Mouse (Mus musculus): ENCODE measurements around the gene Adamts17. TPM values are rescaled to one million over a fixed set of nuclear protein-coding genes. Genes with fewer than 3 reads are reported as not detected.

Adamts17 gene
- polyA plus RNA-seq, 1 experiment from 2014 or later: 6.6 TPM

DNA sequence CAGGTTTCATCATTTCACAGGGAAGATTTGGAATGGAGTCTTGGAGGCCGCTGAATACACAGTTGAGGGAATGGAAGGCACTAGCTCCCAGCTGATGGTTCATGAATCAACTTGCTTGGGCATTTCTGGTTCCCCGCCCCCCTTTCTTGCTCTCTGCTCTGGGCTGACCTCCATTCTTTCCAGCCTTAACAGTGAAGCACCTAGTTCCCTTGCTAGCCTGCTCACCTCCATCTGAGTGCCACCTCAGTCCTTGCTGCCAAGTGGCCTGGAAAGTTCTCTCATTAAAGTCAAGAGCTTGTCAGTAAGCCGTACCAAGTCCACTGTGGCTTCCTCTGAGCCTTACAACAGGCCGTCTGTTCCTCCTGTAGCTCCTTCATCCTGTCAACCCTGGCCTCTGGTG is 52.6 kb downstream of the Adamts17 start:
- 87% methylated on average over 4 of the region's 4 CpGs for WGBS
- Histone ChIP-seq H3K4me3 (no peak overlapping the region), H3K4me2 (replicated peaks) (no peak overlapping the region), H3K36me3 (no peaks in the 10 kb centered on the region), H3K27ac (no peak overlapping the region), H3K9me3 (replicated peaks) (peaks cover 2% of the 10 kb centered on the region; the same call in 1 of the 2 replicates), H3K4me1 (no peaks in the 10 kb centered on the region), H3K27me3 (no peaks in the 10 kb centered on the region), H3K9ac (no peak overlapping the region)
- no peak for ATAC-seq (ENCODE audit: low FRiP score)

DNA sequence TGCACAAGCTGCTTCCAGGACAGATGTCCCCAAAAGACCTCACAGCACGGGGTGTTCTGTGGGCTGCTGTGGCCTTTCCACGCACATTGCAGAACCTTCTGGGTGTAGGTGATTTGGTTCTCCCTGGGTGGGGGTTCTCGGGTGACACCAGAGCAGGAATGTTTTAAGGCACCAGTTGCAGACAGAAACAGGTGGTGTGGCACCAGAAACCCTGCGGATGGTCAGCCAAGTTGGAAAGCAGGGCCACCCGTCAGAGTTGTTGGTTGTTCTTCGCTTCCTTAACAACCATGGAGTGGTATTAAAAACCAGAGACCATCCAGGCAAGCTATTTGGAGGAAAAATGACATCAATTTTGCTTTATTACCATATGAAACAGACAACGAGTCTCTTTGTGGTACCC is 62.8 kb downstream of the Adamts17 start:
- no peak overlapping the region for H3K27ac ChIP-seq
- WGBS: 75% methylated on average over 7 of the region's 7 CpGs
- H3K36me3 ChIP-seq: no peaks in the 10 kb centered on the region
- H3K4me2 ChIP-seq (replicated peaks): no peak overlapping the region
- no peak for ATAC-seq (ENCODE audit: low FRiP score)
- no peaks in the 10 kb centered on the region for H3K27me3 ChIP-seq
- H3K4me3 ChIP-seq: no peak overlapping the region
- no peaks in the 10 kb centered on the region for H3K4me1 ChIP-seq
- peaks cover 1% of the 10 kb centered on the region; the same call in 1 of the 2 replicates for H3K9me3 ChIP-seq (replicated peaks)
- no peak overlapping the region for H3K9ac ChIP-seq

DNA sequence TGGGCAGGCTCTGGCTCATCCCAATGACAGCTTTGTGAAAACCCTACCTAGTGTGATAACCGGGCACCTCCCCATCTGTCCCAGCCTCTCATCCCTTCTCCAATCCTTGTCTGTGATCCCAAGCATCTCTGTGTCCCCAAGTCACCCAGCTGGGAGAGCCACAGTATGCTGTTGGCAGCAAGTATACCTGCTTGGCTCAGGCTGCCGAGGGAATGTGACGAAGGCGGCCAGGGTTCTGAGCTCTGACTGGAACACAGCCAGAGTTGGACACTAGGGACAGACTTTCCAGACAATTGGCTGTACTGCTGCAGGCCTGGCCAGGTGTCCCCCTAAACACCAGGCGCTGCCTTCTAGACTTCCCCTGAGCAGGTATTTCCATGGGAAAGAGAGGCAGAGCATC is 63.5 kb downstream of the Adamts17 start:
- no peak overlapping the region for H3K4me3 ChIP-seq
- no peaks in the 10 kb centered on the region for H3K4me1 ChIP-seq
- ATAC-seq (ENCODE audit: low FRiP score): no peak
- H3K36me3 ChIP-seq: no peaks in the 10 kb centered on the region
- no peak overlapping the region for H3K4me2 ChIP-seq (replicated peaks)
- H3K9me3 ChIP-seq (replicated peaks): no peaks in the 10 kb centered on the region
- H3K27ac ChIP-seq: no peak overlapping the region
- no peaks in the 10 kb centered on the region for H3K27me3 ChIP-seq
- no peak overlapping the region for H3K9ac ChIP-seq
- 87% methylated on average over 5 of the region's 5 CpGs for WGBS

DNA sequence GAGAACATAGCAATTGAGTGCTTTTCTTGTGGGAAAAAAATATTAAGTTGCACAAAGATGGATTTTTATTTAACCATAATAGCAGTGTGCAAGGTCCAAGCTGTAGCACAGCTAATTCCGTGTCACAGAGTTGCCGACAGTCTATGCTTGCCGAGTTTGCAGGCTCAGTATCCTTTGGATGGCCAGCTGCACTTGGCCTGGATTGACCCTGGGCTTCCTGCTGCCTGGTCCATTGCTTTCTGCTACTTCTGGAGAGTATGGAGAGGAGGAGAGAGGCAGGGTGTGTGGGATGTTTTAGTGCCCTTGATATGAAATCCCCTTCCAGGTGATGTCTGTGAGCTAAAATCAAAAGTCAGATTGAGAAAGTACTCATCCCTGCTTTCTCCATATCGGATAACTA is 66.4 kb downstream of the Adamts17 start:
- ATAC-seq (ENCODE audit: low FRiP score): no peak
- no peaks in the 10 kb centered on the region for H3K9me3 ChIP-seq (replicated peaks)
- 89% methylated on average over 4 of the region's 4 CpGs for WGBS
- no peaks in the 10 kb centered on the region for H3K4me1 ChIP-seq
- H3K36me3 ChIP-seq: no peaks in the 10 kb centered on the region
- no peaks in the 10 kb centered on the region for H3K27me3 ChIP-seq
- no peak overlapping the region for H3K9ac ChIP-seq
- no peak overlapping the region for H3K4me3 ChIP-seq
- no peak overlapping the region for H3K4me2 ChIP-seq (replicated peaks)
- no peak overlapping the region for H3K27ac ChIP-seq

DNA sequence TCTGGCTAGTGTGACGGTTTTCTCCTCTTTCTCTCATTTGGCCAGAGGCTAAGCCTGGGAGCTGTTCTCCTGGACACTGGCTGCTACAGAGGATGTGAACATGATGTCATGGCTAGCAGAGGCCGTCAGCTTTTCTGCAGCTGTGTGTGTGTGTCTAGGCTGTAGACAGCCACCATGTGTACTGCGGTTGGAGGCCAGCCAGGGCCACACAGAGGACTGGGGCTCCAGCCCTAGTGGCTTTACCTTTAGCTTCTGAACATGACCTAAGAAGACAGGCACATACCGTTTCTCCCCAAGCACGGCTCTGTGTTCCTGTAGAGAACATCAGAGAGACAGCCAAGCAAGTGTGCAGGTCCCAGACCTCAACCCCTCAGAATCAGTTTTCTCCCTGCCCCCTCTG is 73.3 kb downstream of the Adamts17 start:
- Histone ChIP-seq H3K27me3 (no peaks in the 10 kb centered on the region), H3K4me1 (0 out of 2 replicates have a peak, but pooled peaks cover 5% of the 10 kb centered on the region), H3K4me3 (no peak overlapping the region), H3K9me3 (replicated peaks) (no peaks in the 10 kb centered on the region), H3K4me2 (replicated peaks) (no peak overlapping the region), H3K9ac (no peak overlapping the region), H3K27ac (no peak overlapping the region), H3K36me3 (no peaks in the 10 kb centered on the region; the same call in 1 of the 2 replicates)
- ATAC-seq (ENCODE audit: low FRiP score): no peak
- WGBS: 51% methylated on average over 5 of the region's 5 CpGs

DNA sequence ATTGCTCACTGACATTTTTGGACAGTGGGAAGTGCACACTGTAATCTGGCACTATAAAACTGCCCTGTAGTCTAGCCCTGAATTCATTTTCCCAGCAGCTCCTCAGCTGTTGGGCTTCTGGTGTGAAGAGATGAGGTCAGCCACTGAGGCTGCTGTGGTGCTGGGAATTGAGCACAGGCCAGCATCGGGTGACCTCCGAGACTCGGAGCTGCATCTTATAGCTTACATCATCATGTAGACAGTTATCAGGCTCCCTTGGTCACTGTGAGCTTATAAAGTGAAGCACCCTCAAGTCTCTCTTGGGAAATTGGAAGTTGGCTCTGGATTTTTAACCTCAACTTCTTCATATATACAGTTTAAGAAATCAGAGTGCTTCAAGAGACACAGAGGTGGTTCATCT is 84.1 kb downstream of the Adamts17 start:
- no peaks in the 10 kb centered on the region for H3K27me3 ChIP-seq
- no peak overlapping the region for H3K4me3 ChIP-seq
- ATAC-seq (ENCODE audit: low FRiP score): no peak
- WGBS: 85% methylated on average over 3 of the region's 3 CpGs
- no peak overlapping the region for H3K27ac ChIP-seq
- H3K9me3 ChIP-seq (replicated peaks): no peaks in the 10 kb centered on the region
- H3K4me2 ChIP-seq (replicated peaks): no peak overlapping the region
- H3K9ac ChIP-seq: no peak overlapping the region
- no peaks in the 10 kb centered on the region for H3K4me1 ChIP-seq
- no peaks in the 10 kb centered on the region for H3K36me3 ChIP-seq

DNA sequence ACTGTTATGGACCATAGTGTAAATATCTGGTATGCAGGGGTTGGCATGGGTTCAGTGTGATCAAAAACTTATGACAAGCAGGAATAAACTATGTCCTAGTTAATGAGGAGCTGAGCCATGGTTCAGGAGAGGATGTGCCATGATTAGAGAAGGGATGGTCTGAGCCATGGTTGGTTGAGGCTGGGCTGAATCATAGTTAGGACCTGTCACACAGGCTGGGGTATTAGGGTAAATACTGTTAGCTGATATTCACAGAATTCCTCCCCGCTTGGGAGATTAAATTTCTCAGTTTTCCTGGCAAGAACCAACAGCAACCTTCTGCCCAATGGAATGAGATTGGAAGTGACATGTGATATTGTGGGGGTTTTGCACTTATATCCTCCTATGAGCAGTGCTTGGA is 84.6 kb downstream of the Adamts17 start:
- Histone ChIP-seq H3K9me3 (replicated peaks) (no peaks in the 10 kb centered on the region), H3K36me3 (no peaks in the 10 kb centered on the region), H3K4me2 (replicated peaks) (no peak overlapping the region), H3K27me3 (no peaks in the 10 kb centered on the region), H3K27ac (no peak overlapping the region), H3K4me3 (no peak overlapping the region), H3K9ac (no peak overlapping the region), H3K4me1 (peaks cover 4% of the 10 kb centered on the region)
- WGBS: 78% methylated on average over 1 of the region's 1 CpGs
- no peak for ATAC-seq (ENCODE audit: low FRiP score)

DNA sequence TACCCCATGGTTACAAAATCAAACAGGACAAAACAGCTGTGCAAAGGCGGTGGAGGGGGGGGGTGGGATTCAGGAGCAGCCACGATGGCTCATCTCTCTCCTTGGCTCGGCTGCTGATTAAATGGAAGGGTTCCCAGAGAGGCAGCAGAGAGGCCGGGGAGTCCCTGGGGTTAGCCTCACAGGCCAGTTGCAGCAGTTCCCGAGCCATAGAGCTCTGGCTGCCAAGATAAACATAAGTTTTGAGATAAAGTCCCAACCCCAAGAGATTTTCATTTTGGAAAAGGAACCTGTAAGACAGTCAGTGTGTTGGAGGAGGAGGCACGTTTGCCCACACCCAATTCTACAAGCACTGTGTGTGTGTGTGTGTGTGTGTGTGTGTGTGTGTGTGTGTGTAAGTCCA is 89.7 kb downstream of the Adamts17 start:
- no peaks in the 10 kb centered on the region for H3K36me3 ChIP-seq
- H3K4me2 ChIP-seq (replicated peaks): no peak overlapping the region
- no peak overlapping the region for H3K4me3 ChIP-seq
- H3K9me3 ChIP-seq (replicated peaks): no peaks in the 10 kb centered on the region
- ATAC-seq (ENCODE audit: low FRiP score): no peak
- H3K27me3 ChIP-seq: no peaks in the 10 kb centered on the region
- peaks cover 5% of the 10 kb centered on the region for H3K4me1 ChIP-seq
- 41% methylated on average over 6 of the region's 6 CpGs for WGBS
- H3K9ac ChIP-seq: no peak overlapping the region
- H3K27ac ChIP-seq: no peak overlapping the region

DNA sequence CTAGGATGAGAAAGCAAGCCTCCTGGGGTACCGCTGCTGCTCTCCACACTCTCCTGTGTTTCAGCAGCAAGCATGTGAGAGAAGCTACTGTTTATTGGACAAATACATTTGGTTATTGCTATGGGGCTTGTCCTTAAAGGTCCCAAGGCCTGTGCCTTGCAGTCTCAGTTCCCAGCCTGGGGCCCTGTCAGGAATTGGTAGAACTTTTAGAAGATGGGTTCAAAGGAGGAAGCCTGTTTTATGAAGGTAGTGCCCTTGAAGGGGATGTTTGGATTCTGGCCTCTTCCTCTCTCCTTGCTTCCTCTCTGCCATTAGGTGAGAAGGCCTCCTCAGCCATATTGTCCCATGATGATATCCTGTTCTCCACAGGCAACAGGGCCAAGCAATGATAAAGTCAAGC is 91.8 kb downstream of the Adamts17 start:
- H3K4me3 ChIP-seq: no peak overlapping the region
- H3K4me2 ChIP-seq (replicated peaks): no peak overlapping the region
- no peak overlapping the region for H3K9ac ChIP-seq
- WGBS: 96% methylated on average over 1 of the region's 1 CpGs
- no peaks in the 10 kb centered on the region for H3K27me3 ChIP-seq
- peaks cover 5% of the 10 kb centered on the region for H3K4me1 ChIP-seq
- H3K9me3 ChIP-seq (replicated peaks): no peaks in the 10 kb centered on the region
- no peak for ATAC-seq (ENCODE audit: low FRiP score)
- no peaks in the 10 kb centered on the region for H3K36me3 ChIP-seq
- no peak overlapping the region for H3K27ac ChIP-seq

DNA sequence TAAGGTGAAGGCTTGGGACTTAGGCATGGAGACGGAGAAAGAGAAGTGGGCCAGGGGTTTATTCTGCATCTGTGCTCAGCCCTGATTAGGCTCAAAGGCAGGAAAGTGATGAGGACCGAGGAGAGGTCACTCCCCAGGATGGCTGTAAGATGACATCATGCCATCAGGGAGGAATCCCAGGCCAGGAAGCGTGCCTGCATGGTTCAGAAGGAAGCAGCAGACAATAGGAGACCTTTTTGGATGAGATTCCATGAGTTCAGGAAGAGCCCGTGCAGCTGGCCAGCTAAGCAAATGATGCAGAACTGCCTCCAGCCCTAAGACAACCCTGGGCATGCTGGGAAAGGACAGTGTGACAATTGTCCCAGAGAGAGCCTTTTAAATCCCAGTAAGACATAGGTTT is 93.7 kb downstream of the Adamts17 start:
- Histone ChIP-seq H3K4me2 (replicated peaks) (no peak overlapping the region), H3K9ac (no peak overlapping the region), H3K4me1 (peaks cover 5% of the 10 kb centered on the region), H3K27ac (no peak overlapping the region), H3K4me3 (no peak overlapping the region), H3K27me3 (no peaks in the 10 kb centered on the region), H3K9me3 (replicated peaks) (no peaks in the 10 kb centered on the region), H3K36me3 (no peaks in the 10 kb centered on the region)
- WGBS: 56% methylated on average over 4 of the region's 4 CpGs
- ATAC-seq (ENCODE audit: low FRiP score): no peak

DNA sequence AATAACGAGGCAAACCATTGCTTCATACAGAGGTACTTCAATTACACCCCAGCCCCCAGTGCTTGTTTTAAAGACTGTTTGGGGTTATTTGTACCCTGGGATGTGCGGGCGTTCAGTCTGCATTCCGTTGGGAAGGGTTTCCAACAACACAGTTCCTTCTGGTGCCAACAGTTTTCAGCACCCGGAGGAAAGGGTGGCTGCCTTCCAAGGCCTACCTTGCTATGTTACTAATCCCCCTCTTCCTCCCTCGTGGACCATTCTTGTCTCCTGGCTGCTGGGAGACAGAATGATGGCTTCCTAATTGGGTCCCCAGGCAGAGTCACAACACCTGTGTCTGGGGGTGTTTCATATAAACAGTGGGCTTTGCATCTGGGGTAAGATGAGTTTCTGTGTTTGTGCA is 94.5 kb downstream of the Adamts17 start:
- Histone ChIP-seq H3K27me3 (no peaks in the 10 kb centered on the region), H3K4me3 (no peak overlapping the region), H3K27ac (no peak overlapping the region), H3K36me3 (no peaks in the 10 kb centered on the region), H3K9me3 (replicated peaks) (no peaks in the 10 kb centered on the region), H3K9ac (no peak overlapping the region), H3K4me1 (peaks cover 7% of the 10 kb centered on the region), H3K4me2 (replicated peaks) (no peak overlapping the region)
- ATAC-seq (ENCODE audit: low FRiP score): no peak
- 80% methylated on average over 6 of the region's 6 CpGs for WGBS

DNA sequence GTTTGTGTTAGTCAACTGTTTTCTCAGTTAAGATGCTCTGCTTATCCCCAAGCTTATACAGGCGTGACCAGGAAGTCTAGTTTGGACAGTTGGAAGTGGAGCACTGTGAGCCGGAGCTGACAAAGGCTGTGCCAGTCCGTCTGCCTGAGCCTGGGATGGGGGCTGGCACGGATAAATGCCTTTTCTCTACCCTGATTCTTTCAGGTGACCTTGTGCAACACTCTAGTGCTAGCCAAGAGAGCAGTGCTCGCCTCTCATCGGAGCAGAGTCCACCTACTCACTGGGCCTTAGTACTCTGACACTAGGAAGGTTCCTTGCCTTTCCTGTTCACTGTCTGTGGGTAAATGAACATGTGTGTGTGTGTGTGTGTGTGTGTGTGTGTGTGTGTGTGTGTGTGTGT is 95.5 kb downstream of the Adamts17 start:
- Histone ChIP-seq H3K4me3 (no peak overlapping the region), H3K9ac (no peak overlapping the region), H3K27me3 (no peaks in the 10 kb centered on the region), H3K36me3 (no peaks in the 10 kb centered on the region), H3K4me2 (replicated peaks) (no peak overlapping the region), H3K27ac (no peak overlapping the region), H3K9me3 (replicated peaks) (no peaks in the 10 kb centered on the region), H3K4me1 (peaks cover 9% of the 10 kb centered on the region)
- ATAC-seq (ENCODE audit: low FRiP score): no peak
- WGBS: 87% methylated on average over 6 of the region's 6 CpGs

DNA sequence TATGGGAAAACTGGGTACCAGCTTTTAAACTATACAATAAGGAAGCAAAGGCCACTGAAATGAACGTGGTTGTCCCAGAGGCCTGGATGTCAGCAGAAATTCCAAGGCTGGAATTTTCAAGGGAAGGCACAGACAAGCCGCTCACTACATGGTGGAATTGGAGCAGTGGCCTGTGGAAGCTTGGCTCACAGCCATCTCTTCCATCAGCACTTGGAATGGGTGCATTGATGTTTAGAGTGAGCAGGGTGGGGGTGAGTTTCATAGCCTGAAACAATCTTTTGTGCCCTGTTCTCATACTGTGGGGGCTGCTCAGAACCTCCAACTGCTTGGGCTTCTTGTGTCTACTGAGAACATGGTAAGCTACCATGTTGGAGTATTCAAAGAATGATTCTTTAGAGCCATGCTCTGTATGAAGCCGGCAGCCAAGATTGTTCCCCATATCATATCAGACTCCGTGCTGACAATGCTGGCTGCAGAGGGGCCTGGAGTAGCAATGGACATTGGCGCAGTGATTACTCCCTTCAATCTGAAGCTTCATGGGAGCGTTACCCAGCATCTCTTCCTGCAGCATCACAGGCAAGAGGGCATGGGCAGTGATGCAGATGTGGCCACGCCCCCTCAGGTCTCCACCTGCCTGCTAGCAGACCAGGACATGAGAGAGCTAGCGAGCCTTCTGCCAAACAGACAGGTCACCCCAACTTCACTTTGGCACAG is 96.7 kb downstream of the Adamts17 start:
- no peaks in the 10 kb centered on the region for H3K36me3 ChIP-seq
- no peak overlapping the region for H3K9ac ChIP-seq
- ATAC-seq (ENCODE audit: low FRiP score): no peak
- H3K4me2 ChIP-seq (replicated peaks): no peak overlapping the region
- H3K27ac ChIP-seq: 0 out of 2 replicates have a peak overlapping the region, but pooled peaks have one; percentile 30
- H3K4me3 ChIP-seq: no peak overlapping the region
- peaks cover 9% of the 10 kb centered on the region for H3K4me1 ChIP-seq
- 79% methylated on average over 8 of the region's 8 CpGs for WGBS
- no peaks in the 10 kb centered on the region for H3K27me3 ChIP-seq
- H3K9me3 ChIP-seq (replicated peaks): no peaks in the 10 kb centered on the region
